Mouse (Mus musculus) G1E (cell line): ENCODE results near the gene Tspan31. TPM values are rescaled to one million over a fixed set of nuclear protein-coding genes. Genes with fewer than 3 reads are reported as not detected.
"Not testable (repeated sequence)": the region's sequence is repeated elsewhere in the genome, so short reads cannot be mapped to it uniquely, and the experiment has no call there.

ENCODE experiments used
- ATAC-seq: 2 replicates; pipeline ENCODE4 v1.8.0; 2016; ENCODE audit warnings: mild to moderate bottlenecking; ENCODE audit not compliant: insufficient number of reproducible peaks, poor library complexity, low FRiP score, severe bottlenecking; ENCODE audit errors: extremely low read depth
- DNase-seq: peaks from one replicate; pipeline ENCODE4 v3.0.0; 2012; ENCODE audit warnings: low spot score
- H3K27me3 ChIP-seq: 2 replicates; pipeline ENCODE4 v1.6.1; 2012; ENCODE audit warnings: mild to moderate bottlenecking, low read length, inconsistent platforms; ENCODE audit not compliant: insufficient read depth
- H3K36me3 ChIP-seq: replicated peaks from 2 replicates; pipeline ENCODE3; 2012; ENCODE audit warnings: mild to moderate bottlenecking, inconsistent platforms
- H3K4me1 ChIP-seq: 2 replicates; pipeline ENCODE4 v1.6.1; 2012; ENCODE audit warnings: low read depth, low read length, inconsistent platforms, mixed read lengths; ENCODE audit not compliant: insufficient read depth
- H3K4me3 ChIP-seq: 2 replicates; pipeline ENCODE4 v1.5.1; 2012; ENCODE audit warnings: low read depth, mild to moderate bottlenecking, inconsistent platforms, low read length, moderate library complexity, mixed read lengths
- H3K9me3 ChIP-seq: replicated peaks from 2 replicates; pipeline ENCODE4 v1.6.1; 2012; ENCODE audit warnings: inconsistent platforms
- CTCF ChIP-seq: IDR thresholded peaks from 2 replicates; pipeline ENCODE4 v1.5.1; 2012; ENCODE audit warnings: low read depth, low read length, inconsistent platforms, mixed read lengths
- GATA1 ChIP-seq: IDR thresholded peaks from 2 replicates; pipeline ENCODE4 v1.6.1; 2012; ENCODE audit warnings: borderline replicate concordance, low read length, inconsistent platforms, mixed read lengths
- GATA2 ChIP-seq: IDR thresholded peaks from 2 replicates; pipeline ENCODE4 v1.6.1; 2012; ENCODE audit warnings: low read depth, low read length, inconsistent platforms, borderline replicate concordance
- POLR2AphosphoS5 ChIP-seq: IDR thresholded peaks from 2 replicates; pipeline ENCODE4 v1.6.1; 2012; ENCODE audit warnings: low read depth, low read length, inconsistent platforms; ENCODE audit not compliant: insufficient replicate concordance
- TAL1 ChIP-seq: conservative IDR thresholded peaks from 2 replicates; pipeline ENCODE4 v1.6.1; 2012; ENCODE audit warnings: low read depth, low read length, inconsistent platforms, mixed read lengths
- polyA plus RNA-seq: library from polyadenylated mRNA; stranded (reverse); fragments of >175 nt; gene quantifications from 2 replicates; pipeline ENCODE4 v1.2.3, GENCODE M21; 2012
- total RNA-seq, 2 experiments: library from RNA; stranded (forward) in 1 of 2; stranded (reverse) in 1 of 2; fragments of 200-1000 nt in 1 of 2; fragments of >200 nt in 1 of 2; fragmentation: Nextera tagmentation in 1 of 2; gene quantifications; 2 replicates each; pipeline ENCODE4 v1.2.3; 2014 to 2017

The Tspan31 gene
- total and polyA plus RNA-seq, 3 experiments: 41.8 to 186 (median 73.6) TPM

- Histone ChIP-seq H3K4me3 (peak overlapping the region; percentile 2; the same call in 1 of the 2 replicates), H3K4me1 (peaks cover 69% of the 10 kb centered on the region), H3K9me3 (0 out of 2 replicates have a peak, but pooled peaks cover 2% of the 10 kb centered on the region), H3K27me3 (peaks cover 4% of the 10 kb centered on the region; the same call in 1 of the 2 replicates), H3K36me3 (peaks cover 54% of the 10 kb centered on the region)
- TF ChIP-seq CTCF (no peak), GATA2 (no peak), POLR2AphosphoS5 (no peak), TAL1 (no peak), GATA1 (no peak)
- DNase-seq (no peak), ATAC-seq (no peak)
These were observed 3.5 kb downstream of the Tspan31 start for GRCm38 (mm10) chr10:127066519-127067018.

GRCm38 (mm10) chr10:127065981-127066380 lies 4.1 kb downstream of the Tspan31 start:
- Histone ChIP-seq H3K27me3 (peaks cover 9% of the 10 kb centered on the region), H3K36me3 (peaks cover 51% of the 10 kb centered on the region), H3K4me1 (peaks cover 66% of the 10 kb centered on the region), H3K4me3 (no peak overlapping the region; the same call in 1 of the 2 replicates), H3K9me3 (0 out of 2 replicates have a peak, but pooled peaks cover 2% of the 10 kb centered on the region)
- DNase-seq (no peak), ATAC-seq (no peak)
- TF ChIP-seq GATA1 (no peak), TAL1 (no peak), CTCF (no peak), GATA2 (no peak), POLR2AphosphoS5 (no peak)

- H3K9me3 ChIP-seq: 0 out of 2 replicates have a peak, but pooled peaks cover 2% of the 10 kb centered on the region
- ATAC-seq: no peak
These were observed 5.9 kb downstream of the Tspan31 start for GRCm38 (mm10) chr10:127063913-127064870.

GRCm38 (mm10) chr10:127063239-127063872 lies 6.7 kb downstream of the Tspan31 start, which contains the start of gene Cdk4:
Cdk4 (plus strand) TSS chr10:127063534.
- TF ChIP-seq POLR2AphosphoS5: no peak
- TF ChIP-seq TAL1: no peak
- no peak for TF ChIP-seq GATA2
- TF ChIP-seq GATA1: no peak
- no peak for TF ChIP-seq CTCF
- DNase-seq (peak; percentile 97), ATAC-seq (peak; percentile 85)
- peaks cover 42% of the 10 kb centered on the region for H3K36me3 ChIP-seq
- H3K27me3 ChIP-seq: peaks cover 32% of the 10 kb centered on the region
- peaks cover 67% of the 10 kb centered on the region for H3K4me1 ChIP-seq
- H3K9me3 ChIP-seq: 0 out of 2 replicates have a peak, but pooled peaks cover 2% of the 10 kb centered on the region
- peak within 1 kb of the TSS; percentile 85 for H3K4me3 ChIP-seq

More at GRCm38 (mm10) chr10:127063913-127064870, 5.9 kb downstream of the Tspan31 start:
- Histone ChIP-seq H3K27me3 (peaks cover 24% of the 10 kb centered on the region), H3K4me3 (peak overlapping the region; percentile 85), H3K36me3 (peaks cover 49% of the 10 kb centered on the region), H3K4me1 (peaks cover 68% of the 10 kb centered on the region)
- TF ChIP-seq POLR2AphosphoS5: no peak
- no peak for TF ChIP-seq CTCF
- TF ChIP-seq TAL1: no peak
- no peak for TF ChIP-seq GATA2
- TF ChIP-seq GATA1: no peak
- DNase-seq: no peak

- TF ChIP-seq POLR2AphosphoS5 (no peak), CTCF (no peak), GATA2 (no peak), GATA1 (no peak), TAL1 (no peak)
- Histone ChIP-seq H3K9me3 (peaks cover 3% of the 10 kb centered on the region; the same call in 1 of the 2 replicates), H3K4me1 (peaks cover 63% of the 10 kb centered on the region), H3K36me3 (peaks cover 33% of the 10 kb centered on the region), H3K4me3 (no peak overlapping the region), H3K27me3 (peaks cover 37% of the 10 kb centered on the region)
- ATAC-seq (no peak), DNase-seq (no peak)
These were observed 7.6 kb downstream of the Tspan31 start for GRCm38 (mm10) chr10:127062503-127062902.

- Histone ChIP-seq H3K4me1 (peaks cover 60% of the 10 kb centered on the region), H3K36me3 (peaks cover 32% of the 10 kb centered on the region), H3K27me3 (peaks cover 41% of the 10 kb centered on the region)
- ATAC-seq, DNase-seq, H3K9me3 ChIP-seq, H3K4me3 ChIP-seq: not testable (repeated sequence)
These were observed 8.0 kb downstream of the Tspan31 start for GRCm38 (mm10) chr10:127062101-127062500.
